Mouse (Mus musculus) telencephalon, adult 2 months (tissue): Measurements from ENCODE around the gene Exoc3l2.

ENCODE experiments used
- DNase-seq: peaks from one replicate; pipeline ENCODE4 v3.0.0-alpha.2; 2011; ENCODE audit warnings: low read depth, low spot score

Exoc3l2 gene

DNA sequence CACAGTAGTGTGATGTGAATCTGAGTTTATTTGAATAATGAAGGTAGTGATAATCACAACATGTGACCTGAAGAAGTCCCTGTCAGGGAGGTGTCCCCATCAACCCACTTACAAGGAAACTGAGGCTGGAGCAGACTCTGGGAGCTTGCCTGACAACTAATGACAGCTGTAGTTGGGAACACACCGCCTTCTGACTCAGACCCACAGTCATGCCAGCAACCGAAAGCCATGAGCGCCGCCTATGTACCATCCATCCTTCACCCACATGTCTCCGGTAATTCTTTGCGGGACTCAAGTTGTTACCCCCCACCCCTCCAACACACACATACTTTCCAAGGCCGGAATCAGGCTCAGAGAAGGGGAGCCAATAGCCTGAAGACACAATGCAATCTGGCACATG, 6.5 kb upstream of the Exoc3l2 start:
- DNase-seq = no peak

DNA sequence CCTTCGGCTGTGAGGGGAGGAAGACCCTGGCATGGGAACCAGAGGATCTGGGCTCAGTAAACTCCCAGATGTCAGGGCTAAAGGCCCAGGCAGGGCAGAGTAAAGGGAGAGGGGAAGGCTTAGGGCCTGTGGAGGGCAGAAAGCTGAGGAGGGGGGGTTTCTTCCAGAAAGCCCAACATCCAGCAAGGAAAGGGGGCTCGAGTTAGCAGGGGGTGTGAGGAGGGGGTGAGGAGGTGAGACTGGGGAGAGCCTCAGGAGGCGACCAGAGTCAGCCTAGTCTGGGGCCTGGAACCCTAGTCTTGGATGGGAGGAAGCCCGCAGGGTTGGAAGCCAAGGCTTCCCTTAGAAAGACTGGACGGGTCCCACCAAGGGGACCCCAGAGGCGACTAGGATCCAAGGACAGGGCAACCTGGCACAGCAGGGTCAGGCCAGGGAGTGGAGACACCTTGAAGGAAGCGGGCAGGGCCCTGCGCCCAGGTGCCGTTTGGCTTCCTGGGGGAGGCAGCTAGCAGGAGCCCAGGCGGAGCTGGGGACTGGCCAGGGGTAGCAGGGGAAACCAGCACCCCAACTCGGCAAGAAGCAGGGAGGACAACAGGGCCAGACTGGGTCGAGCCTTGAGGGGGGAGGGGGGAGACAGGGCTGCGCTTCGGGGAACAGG, 5.6 kb upstream of the Exoc3l2 start:
- DNase-seq = no peak

DNA sequence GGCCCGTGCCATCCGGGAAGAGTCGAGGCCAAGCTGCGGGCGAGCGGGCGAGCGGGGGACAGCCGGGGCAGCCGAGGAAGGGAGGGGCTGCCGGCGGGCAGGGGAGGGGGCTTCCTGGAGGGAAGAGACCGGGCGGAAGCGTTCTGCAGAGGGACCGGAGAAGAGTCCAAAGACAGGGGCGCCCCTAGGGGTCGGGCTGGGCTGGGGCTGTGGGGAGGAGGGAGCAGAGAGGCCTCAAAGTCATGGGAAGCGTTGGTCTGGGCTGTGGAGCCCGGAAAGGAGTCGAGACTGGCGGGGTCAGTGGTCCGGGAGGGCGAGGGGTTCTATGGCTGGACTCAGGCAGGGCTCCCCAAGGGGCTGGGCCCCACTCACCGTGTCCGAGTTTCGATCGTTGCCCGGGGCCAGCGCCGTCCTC, 5.1 kb upstream of the Exoc3l2 start:
- no peak for DNase-seq

DNA sequence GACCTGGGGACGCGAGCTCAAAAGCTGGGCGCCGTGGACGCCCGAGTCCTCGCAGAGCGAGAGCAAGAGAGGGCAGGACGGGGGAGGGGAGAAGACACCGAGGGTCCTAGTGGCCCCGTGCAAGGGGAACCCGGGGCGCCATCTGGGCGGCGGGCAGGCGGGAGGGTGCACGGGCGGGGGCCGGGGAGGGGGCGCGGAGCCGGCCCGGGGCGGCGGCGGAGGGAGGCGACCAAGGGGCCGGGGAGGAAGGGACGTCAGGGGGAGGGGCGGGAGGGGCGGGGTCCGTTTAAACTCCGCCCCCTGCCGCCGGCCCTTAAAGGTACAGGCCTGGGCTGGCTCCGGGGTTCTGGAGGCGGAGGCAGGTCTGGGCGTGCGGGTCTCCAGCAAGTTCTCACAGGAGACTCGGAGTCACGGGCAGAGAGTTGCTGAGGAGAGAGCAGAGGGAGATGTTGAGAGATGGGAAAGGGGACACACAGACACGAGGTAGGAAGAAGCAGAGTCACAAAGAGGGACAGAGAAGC, 4.5 kb upstream of the Exoc3l2 start, which contains the start of gene Mark4:
TSS of gene Mark4 (minus strand) at position 231 of the 521 bp plus-strand sequence.
- DNase-seq = no peak

- DNase-seq = no peak
Observed at GRCm38 (mm10) chr7:19459144-19459870, 3.8 kb upstream of the Exoc3l2 start.

DNA sequence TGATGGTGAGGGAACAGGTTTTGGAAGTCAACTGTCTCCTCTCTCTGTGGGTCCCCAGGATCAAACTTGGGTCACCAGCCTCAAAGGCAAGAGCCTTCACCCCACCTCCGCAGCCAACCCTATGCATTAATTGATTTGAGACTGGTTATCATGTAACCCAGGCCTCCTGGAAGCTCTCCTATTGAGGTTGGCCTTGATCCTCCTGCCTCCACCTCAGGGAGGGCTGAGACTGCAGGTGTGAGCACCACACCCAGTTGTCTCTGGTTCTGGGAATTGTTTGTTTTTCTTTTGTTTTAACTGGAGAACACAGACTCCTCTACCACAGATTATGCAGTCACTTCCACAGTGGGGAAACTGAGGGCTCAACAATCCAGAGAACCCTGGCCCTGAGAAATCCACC, 2.6 kb upstream of the Exoc3l2 start:
- DNase-seq = no peak

DNA sequence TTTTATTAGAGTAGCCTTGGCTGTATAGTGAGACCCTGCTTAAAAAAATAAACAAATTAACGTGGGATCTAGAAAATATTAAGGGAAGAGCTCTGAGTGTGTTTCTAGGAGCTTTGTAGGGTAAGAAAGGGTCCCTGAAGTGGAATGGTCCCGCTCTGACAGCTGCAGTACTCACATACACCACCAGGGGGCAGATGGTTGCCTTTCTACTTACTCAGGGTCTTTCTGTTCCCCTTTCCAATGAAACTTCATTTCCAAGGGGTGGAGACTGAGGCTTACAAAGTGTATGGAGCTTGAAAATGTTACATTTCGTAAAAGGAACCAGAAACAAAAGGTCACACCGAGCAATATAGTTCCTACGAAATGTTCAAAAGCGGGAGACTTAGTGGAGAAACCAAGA, 1.6 kb upstream of the Exoc3l2 start:
- no peak for DNase-seq

DNA sequence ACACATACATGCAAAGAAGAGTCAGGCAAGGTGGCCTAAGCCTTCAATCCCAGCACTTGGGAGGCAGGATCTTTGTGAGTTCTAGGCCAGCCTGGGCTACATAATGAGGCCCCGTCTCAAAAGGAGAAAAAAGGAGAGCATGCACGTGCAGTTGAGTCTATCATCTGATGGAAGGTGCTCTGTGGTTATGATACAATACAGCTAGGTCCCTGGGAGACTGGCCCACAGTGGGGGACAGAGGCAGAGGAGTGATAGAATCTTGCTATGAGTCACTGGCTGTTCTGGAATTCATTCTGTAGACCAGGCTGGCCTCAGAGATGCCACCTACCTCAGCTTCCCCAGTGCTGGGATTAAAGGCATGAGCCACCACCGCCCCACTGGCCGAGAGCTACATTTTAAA, 688 bp upstream of the Exoc3l2 start:
- DNase-seq = no peak

DNA sequence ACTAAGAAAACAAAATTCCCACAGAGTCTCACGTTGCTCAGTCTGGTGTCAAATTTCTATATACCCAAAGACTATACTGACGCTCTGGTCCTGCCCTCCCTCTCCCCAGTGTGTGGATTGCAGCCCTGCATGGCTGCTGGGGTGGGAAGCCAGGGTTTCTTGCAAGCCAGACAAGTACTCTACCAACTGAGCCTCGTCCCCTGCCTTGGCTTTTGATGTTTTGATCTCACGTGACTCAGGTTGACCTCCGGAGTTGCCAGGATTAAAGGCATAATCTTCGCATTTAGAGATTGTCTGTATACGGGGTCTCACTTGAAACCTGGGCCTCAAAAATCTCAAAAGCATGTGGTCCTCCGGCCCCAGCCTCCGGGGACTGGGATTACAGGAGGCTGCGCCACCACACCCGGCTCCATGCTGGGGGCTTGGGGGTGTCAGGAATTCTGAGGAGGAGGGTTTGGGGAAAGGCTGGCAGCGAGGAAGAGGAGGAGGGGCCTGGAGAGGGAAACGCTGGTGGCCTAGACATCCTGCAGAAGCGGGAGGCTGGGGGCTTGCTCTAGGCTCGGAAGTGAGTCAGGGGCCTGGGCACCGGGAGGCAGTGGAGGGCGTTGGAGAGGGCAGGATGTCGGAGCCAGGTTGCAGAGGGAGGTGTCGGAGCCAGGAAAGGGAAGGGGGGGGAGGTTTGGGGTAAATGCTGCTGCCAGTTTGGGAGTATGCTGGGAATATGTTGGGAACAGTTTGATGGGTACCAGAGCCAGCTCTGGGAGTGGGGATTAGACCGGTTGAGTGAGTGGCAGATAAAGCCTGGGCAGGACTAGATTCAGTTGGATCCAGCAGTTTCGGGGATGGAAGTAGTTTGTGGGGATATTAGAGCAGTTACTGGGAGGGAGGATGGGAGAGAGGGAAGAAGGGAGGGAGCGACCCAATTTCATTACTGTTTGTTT, 1.5 kb downstream of the Exoc3l2 start:
- no peak for DNase-seq

DNA sequence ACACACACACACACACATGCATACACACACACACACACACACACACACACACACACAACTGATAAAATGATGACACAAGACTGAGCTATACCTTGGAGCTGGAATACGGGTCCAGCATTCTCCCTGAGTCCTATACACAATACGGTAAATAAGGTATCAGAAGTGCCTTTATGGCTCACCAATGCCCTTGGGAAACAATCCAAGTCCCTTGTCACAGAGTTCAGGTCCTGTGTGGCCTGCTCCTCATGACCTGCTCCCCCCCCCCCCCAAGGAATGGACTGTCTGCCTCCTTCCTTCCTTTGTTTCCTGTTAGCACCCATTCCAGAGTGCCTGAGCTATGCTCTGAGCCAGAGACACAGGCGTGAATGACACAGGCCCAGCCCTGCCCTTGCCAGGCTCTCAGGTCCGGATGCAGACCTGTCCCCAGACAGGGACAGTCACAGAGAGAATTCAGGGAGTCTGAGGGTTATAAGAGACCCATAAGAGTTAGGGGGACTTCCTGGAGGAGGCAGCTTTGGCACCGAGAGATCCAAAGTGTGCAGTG, 3.5 kb downstream of the Exoc3l2 start:
- DNase-seq = no peak

GRCm38 (mm10) chr7:19467638-19468037, 4.5 kb downstream of the Exoc3l2 start:
- no peak for DNase-seq

DNA sequence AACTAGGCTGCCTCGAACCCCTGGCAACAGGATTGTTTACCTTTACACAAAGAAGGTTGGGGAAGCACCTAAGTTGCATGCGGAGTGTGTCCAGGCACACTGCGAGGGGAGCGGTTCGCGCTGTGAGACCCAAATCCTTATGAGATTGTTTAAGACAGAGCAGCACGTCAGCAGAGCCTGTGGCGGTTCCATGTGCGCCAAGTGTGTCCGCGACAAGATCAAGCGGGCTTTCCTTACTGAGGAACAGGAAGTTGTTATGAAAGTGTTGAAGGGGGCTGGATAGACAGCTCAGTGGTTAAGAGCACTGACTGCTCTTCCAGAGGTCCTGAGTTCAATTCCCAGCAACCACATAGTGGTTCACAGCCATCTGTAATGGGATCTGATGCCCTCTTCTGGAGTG, 5.1 kb downstream of the Exoc3l2 start:
- DNase-seq = no peak

DNA sequence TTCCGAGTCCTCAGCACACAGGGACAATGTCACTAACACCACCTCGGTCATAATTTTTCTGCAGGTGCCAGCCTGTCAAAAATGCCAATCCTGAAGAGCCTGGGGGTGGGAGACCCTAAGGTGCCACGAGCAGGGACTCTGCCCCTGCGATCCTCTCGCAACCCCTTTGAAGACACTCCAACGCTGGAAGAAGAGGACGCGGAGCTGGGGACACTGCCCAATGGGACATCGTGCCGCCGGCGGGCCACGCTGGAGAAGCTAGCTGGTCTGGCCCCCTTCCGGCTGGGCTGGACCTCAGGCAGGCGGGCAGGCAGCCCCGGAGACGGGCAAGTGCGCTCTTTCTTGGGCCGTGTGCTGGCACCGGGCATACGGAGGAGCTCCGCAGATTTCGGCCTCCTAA, 6.3 kb downstream of the Exoc3l2 start:
- no peak for DNase-seq

DNA sequence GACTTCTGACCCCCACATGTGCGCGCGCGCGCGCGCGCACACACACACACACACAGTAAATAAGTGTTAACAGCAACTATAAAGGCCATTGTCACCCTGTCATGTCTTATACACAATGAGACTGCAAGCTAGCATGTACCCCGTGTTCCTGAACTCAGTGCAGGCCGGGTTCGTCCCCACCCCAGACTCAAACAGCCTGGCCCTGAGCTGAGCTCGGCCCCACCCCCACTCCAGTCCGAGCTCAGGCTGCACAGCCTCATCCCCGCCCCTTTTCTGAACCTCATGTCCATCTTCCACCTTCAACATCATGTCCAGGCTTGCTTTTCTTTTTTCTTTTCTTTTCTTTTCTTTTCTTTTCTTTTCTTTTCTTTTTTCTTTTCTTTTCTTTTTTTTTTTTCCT, 7.2 kb downstream of the Exoc3l2 start:
- DNase-seq = no peak

GRCm38 (mm10) chr7:19472403-19472802, 9.3 kb downstream of the Exoc3l2 start:
- no peak for DNase-seq

DNA sequence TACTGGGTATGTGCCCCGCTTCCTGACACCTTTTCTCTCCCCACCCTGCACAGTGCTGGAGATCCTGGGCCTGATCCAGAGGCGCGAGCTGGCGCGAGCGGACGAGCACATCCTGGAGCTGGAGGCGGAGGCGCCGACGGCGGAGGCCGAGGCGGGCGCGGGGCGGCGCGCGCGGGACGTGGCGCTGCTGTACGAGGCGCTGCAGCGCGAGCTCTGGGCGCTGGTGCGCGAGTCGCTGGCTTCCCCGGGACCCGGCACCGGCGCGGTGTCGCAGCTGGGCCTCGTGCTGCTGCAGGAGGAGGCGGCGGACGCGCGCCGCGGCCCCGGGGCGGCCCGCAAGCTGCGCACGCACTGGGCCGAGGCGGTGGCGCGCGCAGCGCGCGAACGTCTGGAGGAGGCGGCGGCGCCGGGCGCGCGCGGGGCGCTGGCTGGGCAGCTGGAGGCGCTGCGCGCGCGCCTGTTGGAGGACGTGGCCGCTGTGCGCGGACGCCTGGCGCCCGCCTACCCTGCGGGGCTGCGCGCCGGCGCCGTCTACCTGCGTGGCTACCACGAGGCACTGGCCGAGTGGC, 10.8 kb downstream of the Exoc3l2 start:
- DNase-seq = peak; percentile 71

GRCm38 (mm10) chr7:19477084-19477483, 14.0 kb downstream of the Exoc3l2 start:
- no peak for DNase-seq

GRCm38 (mm10) chr7:19477624-19478384, 14.7 kb downstream of the Exoc3l2 start:
- no peak for DNase-seq

- no peak for DNase-seq
Observed at GRCm38 (mm10) chr7:19483281-19483680, 20.1 kb downstream of the Exoc3l2 start.

DNA sequence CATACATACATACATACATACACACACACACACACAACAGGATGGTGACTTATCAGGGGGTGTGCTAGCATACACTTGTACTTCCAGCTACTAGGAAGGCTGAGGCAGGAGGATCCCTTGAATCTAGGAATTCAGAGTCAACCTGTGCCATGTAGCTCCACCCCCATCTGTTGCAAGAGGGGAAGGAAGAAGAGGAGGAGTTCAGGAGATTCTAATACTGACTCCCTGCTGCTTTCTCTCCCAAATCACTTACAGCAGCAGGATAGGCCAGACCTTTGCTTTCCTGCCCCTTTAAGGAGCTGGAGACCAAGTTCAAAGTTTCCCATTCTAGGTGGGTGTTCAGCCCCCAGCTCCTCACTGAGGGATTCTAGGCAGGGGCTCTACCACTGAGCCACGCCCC, 22.4 kb downstream of the Exoc3l2 start:
- DNase-seq = no peak

DNA sequence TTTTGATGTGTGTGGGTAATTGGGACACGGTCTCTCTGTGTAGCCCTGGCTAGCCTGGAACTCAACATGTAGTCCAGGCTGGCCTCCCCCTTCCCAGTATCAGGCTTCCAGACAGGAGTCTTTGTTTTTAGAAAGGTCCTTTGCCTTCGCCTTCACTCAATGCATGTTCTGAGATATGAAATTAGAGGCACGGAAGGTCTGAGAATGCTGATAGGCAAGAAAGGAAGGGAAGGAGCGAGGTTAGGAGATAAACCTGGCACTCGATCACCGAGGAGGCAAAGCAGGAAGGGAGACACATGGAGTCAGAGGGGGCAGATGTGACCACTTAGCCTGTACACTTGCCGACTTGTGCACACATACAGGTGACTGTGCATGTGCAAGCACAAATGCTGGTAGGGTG, 23.4 kb downstream of the Exoc3l2 start:
- no peak for DNase-seq
